Mouse (Mus musculus) T-cell, adult 2 months (primary cell): ENCODE measurements around the gene Olfr982.

Experiments used
- DNase-seq: peaks from one replicate; pipeline ENCODE4 v3.0.0; 2022; ENCODE audit warnings: low spot score

Olfr982 gene

DNA sequence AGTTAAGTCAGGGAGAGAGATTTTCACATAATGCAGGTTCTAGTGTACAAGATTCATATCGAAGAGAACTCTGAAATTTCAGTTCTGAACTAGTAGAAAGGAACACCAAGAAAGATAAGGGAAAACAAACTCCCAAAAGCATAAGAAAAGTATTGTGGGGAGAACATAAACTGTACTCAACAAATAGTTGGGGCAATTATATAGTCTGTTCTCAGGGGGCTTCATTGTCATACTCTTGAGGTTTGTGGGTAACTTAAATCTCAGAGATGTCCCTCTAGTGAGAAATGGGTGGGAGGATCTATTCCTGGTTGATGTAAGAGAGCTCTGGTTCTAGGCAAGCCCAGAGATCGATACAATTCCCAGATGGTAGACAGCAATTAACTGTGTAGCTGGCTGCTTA is at the start of gene Olfr982:
TSS of gene Olfr982 (plus strand) at position 301 of the 400 bp plus-strand sequence.
- DNase-seq: no peak

DNA sequence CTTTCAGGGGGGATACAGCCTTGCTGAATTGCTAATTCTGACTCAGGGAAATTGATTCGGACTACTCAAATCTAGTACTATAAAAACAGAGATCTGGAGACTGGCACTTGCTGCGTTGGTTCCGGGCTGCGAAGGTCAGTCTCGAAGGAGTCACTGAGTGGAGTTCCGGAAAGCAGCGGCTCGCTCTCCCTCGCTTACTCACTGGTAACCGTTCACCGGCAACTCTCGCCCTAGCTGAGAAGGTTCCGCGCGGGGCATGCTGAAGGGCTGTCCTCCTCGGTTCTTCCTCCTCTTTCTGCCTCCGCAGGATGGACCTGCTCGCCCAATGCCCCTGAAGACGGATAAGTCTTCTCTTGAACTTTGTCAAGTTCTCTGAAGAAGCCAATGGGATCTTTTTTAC is 23.5 kb upstream of the Olfr982 start:
- no peak for DNase-seq

DNA sequence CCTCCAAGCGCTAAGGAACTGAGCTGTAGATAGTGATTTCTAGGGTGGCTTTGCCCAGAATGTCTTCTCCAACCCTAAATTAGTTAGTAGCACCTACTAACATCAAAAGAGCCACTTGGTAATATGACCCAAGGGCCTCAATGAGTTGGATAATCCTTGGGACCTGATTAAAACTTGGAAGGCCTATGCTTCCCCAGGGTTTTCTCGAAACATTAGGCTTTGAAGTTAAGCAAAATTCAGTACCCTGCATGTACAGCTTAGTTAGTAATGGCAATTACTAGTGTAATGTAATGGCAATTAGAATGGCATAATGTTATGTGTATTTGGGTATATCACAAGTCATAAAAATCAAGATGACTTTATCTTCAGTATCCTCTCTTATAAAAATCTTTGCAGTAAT is 19.9 kb downstream of the Olfr982 start, which contains the start of gene Olfr983:
TSS of gene Olfr983 (minus strand) at position 101 of the 400 bp plus-strand sequence.
- no peak for DNase-seq

GRCm38 (mm10) chr9:40094769-40095168 is 21.1 kb downstream of the Olfr982 start:
- DNase-seq: no peak

DNA sequence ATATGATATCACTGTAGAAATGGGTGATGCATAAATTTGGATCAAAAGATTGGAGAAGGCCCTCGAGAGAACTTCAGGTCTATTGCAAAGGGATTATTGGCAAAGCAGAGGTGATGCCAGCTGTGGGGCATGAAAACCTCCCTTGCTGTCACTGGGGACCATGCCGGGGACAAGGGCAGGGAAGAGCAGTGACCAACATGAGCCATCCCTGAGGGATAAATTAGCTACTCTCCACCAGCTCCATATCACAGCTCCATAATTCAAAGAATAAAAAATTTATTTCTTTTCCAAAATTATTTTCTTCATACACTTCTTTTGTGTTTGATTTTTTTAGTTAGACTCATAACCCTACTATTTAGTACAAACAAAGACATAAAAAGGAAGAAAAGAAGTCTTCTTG is 40.5 kb downstream of the Olfr982 start, which contains the start of gene Olfr984:
TSS of gene Olfr984 (minus strand) at position 101 of the 400 bp plus-strand sequence.
- DNase-seq: no peak

- no peak for DNase-seq
Measured at GRCm38 (mm10) chr9:40116645-40117286, 43.1 kb downstream of the Olfr982 start.

GRCm38 (mm10) chr9:40117287-40117659 is 43.6 kb downstream of the Olfr982 start:
- no peak for DNase-seq
